Mouse (Mus musculus): ENCODE data around the gene Ino80. TPM values are rescaled to one million over a fixed set of nuclear protein-coding genes. Genes with fewer than 3 reads are reported as not detected.
"Not testable (repeated sequence)": the region's sequence is repeated elsewhere in the genome, so short reads cannot be mapped to it uniquely, and the experiment has no call there.

The Ino80 gene
- 3.7 and 4.2 TPM in 2 replicates for polyA plus RNA-seq (2015; fragmentation: Nextera tagmentation; extraction: Ambion mirVana)

GRCm38 (mm10) chr2:119477571-119478396 is at the start of gene Ino80:
Ino80 (minus strand) TSS chr2:119477687.
- peak within 1 kb of the TSS; percentile 97 for H3K27ac ChIP-seq
- H3K4me3 ChIP-seq (replicated peaks), result peak within 1 kb of the TSS; percentile 93
- peak within 1 kb of the TSS; percentile 94 for H3K9ac ChIP-seq (replicated peaks)
- H3K27me3 ChIP-seq, result no peaks in the 10 kb centered on the region
- H3K4me2 ChIP-seq (replicated peaks), result peak within 1 kb of the TSS; percentile 88
- H3K36me3 ChIP-seq, result no peaks in the 10 kb centered on the region
- H3K4me1 ChIP-seq (replicated peaks), result peaks cover 32% of the 10 kb centered on the region
- WGBS, result under 1% methylated on average over 63 of the region's 72 CpGs
- no peaks in the 10 kb centered on the region for H3K9me3 ChIP-seq
- peak; percentile 96 for ATAC-seq

GRCm38 (mm10) chr2:119525422-119525821 is 47.9 kb upstream of the Ino80 start:
- Histone ChIP-seq H3K9me3 (no peaks in the 10 kb centered on the region), H3K4me3 (replicated peaks) (no peak overlapping the region), H3K27ac (no peak overlapping the region), H3K27me3 (no peaks in the 10 kb centered on the region), H3K4me1 (replicated peaks) (no peaks in the 10 kb centered on the region), H3K4me2 (replicated peaks) (no peak overlapping the region), H3K9ac (replicated peaks) (no peak overlapping the region), H3K36me3 (no peaks in the 10 kb centered on the region)
- ATAC-seq, result no peak
- 45% methylated on average over 4 of the region's 4 CpGs for WGBS

- no peaks in the 10 kb centered on the region for H3K36me3 ChIP-seq
- no peaks in the 10 kb centered on the region for H3K4me1 ChIP-seq (replicated peaks)
- no peaks in the 10 kb centered on the region for H3K9me3 ChIP-seq
- no peak overlapping the region for H3K27ac ChIP-seq
- no peak overlapping the region for H3K4me2 ChIP-seq (replicated peaks)
- H3K27me3 ChIP-seq, result no peaks in the 10 kb centered on the region
- no peak for ATAC-seq
- WGBS, result 83% methylated on average over 4 of the region's 4 CpGs
- H3K9ac ChIP-seq (replicated peaks), result no peak overlapping the region
- H3K4me3 ChIP-seq (replicated peaks), result no peak overlapping the region
Observed at GRCm38 (mm10) chr2:119523836-119524235, 46.3 kb upstream of the Ino80 start.

- ATAC-seq, result no peak
- Histone ChIP-seq H3K27me3 (no peaks in the 10 kb centered on the region), H3K4me3 (replicated peaks) (no peak overlapping the region), H3K36me3 (no peaks in the 10 kb centered on the region), H3K27ac (no peak overlapping the region), H3K4me2 (replicated peaks) (no peak overlapping the region), H3K9me3 (no peaks in the 10 kb centered on the region), H3K9ac (replicated peaks) (no peak overlapping the region), H3K4me1 (replicated peaks) (no peaks in the 10 kb centered on the region)
- WGBS, result 77% methylated on average over 7 of the region's 7 CpGs
Observed at GRCm38 (mm10) chr2:119520550-119520949, 43.1 kb upstream of the Ino80 start.

- Histone ChIP-seq H3K9ac (replicated peaks) (no peak overlapping the region), H3K36me3 (no peaks in the 10 kb centered on the region), H3K4me1 (replicated peaks) (no peaks in the 10 kb centered on the region), H3K9me3 (no peaks in the 10 kb centered on the region), H3K27ac (no peak overlapping the region), H3K27me3 (no peaks in the 10 kb centered on the region), H3K4me2 (replicated peaks) (no peak overlapping the region), H3K4me3 (replicated peaks) (no peak overlapping the region)
- ATAC-seq, result no peak
- 63% methylated on average over 5 of the region's 5 CpGs for WGBS
Observed at GRCm38 (mm10) chr2:119516811-119517210, 39.3 kb upstream of the Ino80 start.

- Histone ChIP-seq H3K4me3 (replicated peaks) (no peak overlapping the region), H3K27me3 (no peaks in the 10 kb centered on the region), H3K9ac (replicated peaks) (no peak overlapping the region), H3K4me1 (replicated peaks) (no peaks in the 10 kb centered on the region), H3K27ac (no peak overlapping the region), H3K36me3 (no peaks in the 10 kb centered on the region), H3K9me3 (no peaks in the 10 kb centered on the region), H3K4me2 (replicated peaks) (no peak overlapping the region)
- WGBS, result 77% methylated on average over 3 of the region's 3 CpGs
- no peak for ATAC-seq
Observed at GRCm38 (mm10) chr2:119514026-119514522, 36.6 kb upstream of the Ino80 start.

- Histone ChIP-seq H3K4me2 (replicated peaks) (no peak overlapping the region), H3K9me3 (no peaks in the 10 kb centered on the region), H3K27me3 (no peaks in the 10 kb centered on the region), H3K4me1 (replicated peaks) (no peaks in the 10 kb centered on the region), H3K36me3 (no peaks in the 10 kb centered on the region), H3K27ac (no peak overlapping the region), H3K4me3 (replicated peaks) (no peak overlapping the region), H3K9ac (replicated peaks) (no peak overlapping the region)
- WGBS, result 78% methylated on average over 3 of the region's 3 CpGs
- ATAC-seq, result no peak
Observed at GRCm38 (mm10) chr2:119512292-119512691, 34.8 kb upstream of the Ino80 start.

- no peak overlapping the region for H3K4me3 ChIP-seq (replicated peaks)
- H3K4me1 ChIP-seq (replicated peaks), result no peaks in the 10 kb centered on the region
- H3K36me3 ChIP-seq, result no peaks in the 10 kb centered on the region
- no peaks in the 10 kb centered on the region for H3K27me3 ChIP-seq
- H3K4me2 ChIP-seq (replicated peaks), result no peak overlapping the region
- no peak overlapping the region for H3K9ac ChIP-seq (replicated peaks)
- no peaks in the 10 kb centered on the region for H3K9me3 ChIP-seq
- no peak overlapping the region for H3K27ac ChIP-seq
- ATAC-seq, result no peak
- WGBS, result 93% methylated on average over 2 of the region's 2 CpGs
Observed at GRCm38 (mm10) chr2:119510856-119511255, 33.4 kb upstream of the Ino80 start.

GRCm38 (mm10) chr2:119508518-119508917 is 31.0 kb upstream of the Ino80 start:
- H3K9me3 ChIP-seq; H3K4me3 ChIP-seq (replicated peaks); H3K4me1 ChIP-seq (replicated peaks); ATAC-seq; H3K9ac ChIP-seq (replicated peaks); H3K4me2 ChIP-seq (replicated peaks); H3K36me3 ChIP-seq; H3K27ac ChIP-seq; H3K27me3 ChIP-seq: not testable (repeated sequence)
- 67% methylated on average over 7 of the region's 7 CpGs for WGBS

GRCm38 (mm10) chr2:119507108-119507507 is 29.6 kb upstream of the Ino80 start:
- H3K9ac ChIP-seq (replicated peaks), result no peak overlapping the region
- H3K9me3 ChIP-seq, result no peaks in the 10 kb centered on the region
- ATAC-seq, result no peak
- H3K27ac ChIP-seq, result no peak overlapping the region
- no peaks in the 10 kb centered on the region for H3K27me3 ChIP-seq
- no peaks in the 10 kb centered on the region for H3K36me3 ChIP-seq
- no peak overlapping the region for H3K4me2 ChIP-seq (replicated peaks)
- no peaks in the 10 kb centered on the region for H3K4me1 ChIP-seq (replicated peaks)
- H3K4me3 ChIP-seq (replicated peaks), result no peak overlapping the region

- H3K36me3 ChIP-seq, result no peaks in the 10 kb centered on the region
- no peaks in the 10 kb centered on the region for H3K4me1 ChIP-seq (replicated peaks)
- no peak overlapping the region for H3K4me3 ChIP-seq (replicated peaks)
- no peaks in the 10 kb centered on the region for H3K27me3 ChIP-seq
- 82% methylated on average over 2 of the region's 2 CpGs for WGBS
- no peaks in the 10 kb centered on the region for H3K9me3 ChIP-seq
- no peak overlapping the region for H3K27ac ChIP-seq
- H3K4me2 ChIP-seq (replicated peaks), result no peak overlapping the region
- H3K9ac ChIP-seq (replicated peaks), result no peak overlapping the region
- ATAC-seq, result no peak
Observed at GRCm38 (mm10) chr2:119500965-119501652, 23.6 kb upstream of the Ino80 start.

GRCm38 (mm10) chr2:119498859-119499258 is 21.4 kb upstream of the Ino80 start:
- H3K4me1 ChIP-seq (replicated peaks), result no peaks in the 10 kb centered on the region
- H3K9me3 ChIP-seq, result no peaks in the 10 kb centered on the region
- H3K36me3 ChIP-seq, result no peaks in the 10 kb centered on the region
- H3K27ac ChIP-seq, result no peak overlapping the region
- H3K27me3 ChIP-seq, result no peaks in the 10 kb centered on the region
- H3K4me3 ChIP-seq (replicated peaks), result no peak overlapping the region
- no peak overlapping the region for H3K9ac ChIP-seq (replicated peaks)
- WGBS, result 83% methylated on average over 2 of the region's 2 CpGs
- no peak for ATAC-seq
- no peak overlapping the region for H3K4me2 ChIP-seq (replicated peaks)

Measured in midbrain, embryonic 13.5 days (tissue).